Mouse (Mus musculus): ENCODE data around the gene Tmem121b. TPM values are rescaled to one million over a fixed set of nuclear protein-coding genes. Genes with fewer than 3 reads are reported as not detected.

The Tmem121b gene
- polyA plus RNA-seq, 1 experiment from 2014 or later, result 0.07 TPM

DNA sequence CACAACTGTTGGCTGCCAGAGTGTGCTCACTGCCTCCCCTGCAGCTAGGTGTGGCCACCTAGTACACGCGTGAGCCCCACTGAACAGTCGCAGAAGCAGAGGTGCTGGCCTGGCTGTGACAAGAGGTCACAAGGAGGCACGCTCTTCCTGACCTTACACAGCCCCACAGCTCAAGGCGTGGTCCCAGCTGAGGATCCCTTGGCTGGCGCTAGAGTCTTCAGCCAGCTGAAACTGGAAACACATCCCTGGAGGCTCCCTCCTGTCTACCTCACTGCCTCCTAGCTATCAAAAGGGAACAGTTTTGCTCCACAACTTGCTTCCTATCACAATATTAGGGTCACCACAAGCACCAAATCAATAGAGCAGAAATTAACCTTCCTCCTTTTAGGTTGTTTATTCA lies 17.6 kb upstream of the Tmem121b start:
- ATAC-seq (ENCODE audit: insufficient number of reproducible peaks, insufficient read depth, low FRiP score, low read depth), result no peak
- Histone ChIP-seq H3K4me2 (ENCODE audit: low read length) (no peak overlapping the region), H3K27me3 (ENCODE audit: control insufficient read depth, insufficient read depth, low read length) (no peaks in the 10 kb centered on the region), H3K9ac (ENCODE audit: low read length) (no peak overlapping the region), H3K4me1 (ENCODE audit: control insufficient read depth in 2 of 2, insufficient read depth in 2 of 2, low read length in 2 of 2) (no peaks in the 10 kb centered on the region), H3K9me3 (ENCODE audit: control insufficient read depth, low read length) (no peaks in the 10 kb centered on the region), H3K4me3 (ENCODE audit: control insufficient read depth in 1 of 2, insufficient read depth in 1 of 2, low read depth in 1 of 2, low read length in 2 of 2) (no peak overlapping the region), H3K36me3 (ENCODE audit: control insufficient read depth, insufficient read depth, low read length) (peaks cover 49% of the 10 kb centered on the region), H3K27ac (replicated peaks in 1 of 2; ENCODE audit: control insufficient read depth in 1 of 2, insufficient read depth in 1 of 2, low read depth in 2 of 2, low read length in 2 of 2) (no peak overlapping the region)
- WGBS, result 86% methylated on average over 6 of the region's 6 CpGs

DNA sequence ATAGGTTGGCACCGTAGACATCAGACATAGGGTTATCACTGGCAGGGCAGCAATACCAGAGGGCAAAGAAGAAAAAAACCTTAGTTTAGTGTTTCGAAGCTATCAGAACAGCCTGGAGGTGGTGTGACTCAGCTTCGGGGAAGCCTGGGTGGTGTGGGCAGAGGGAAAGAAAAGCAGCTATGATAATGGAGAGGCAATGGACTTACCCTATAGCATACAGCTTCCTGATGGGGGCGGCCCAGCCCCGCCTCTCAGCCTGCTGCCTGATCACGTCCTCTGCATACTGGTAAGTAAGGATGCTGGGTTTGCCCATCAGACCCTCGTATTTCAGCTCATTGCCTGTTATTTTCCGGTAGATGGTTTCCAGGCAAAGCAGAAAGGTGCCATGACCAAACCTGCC lies 16.8 kb upstream of the Tmem121b start:
- Histone ChIP-seq H3K9me3 (ENCODE audit: control insufficient read depth, low read length) (no peaks in the 10 kb centered on the region), H3K27ac (replicated peaks in 1 of 2; ENCODE audit: control insufficient read depth in 1 of 2, insufficient read depth in 1 of 2, low read depth in 2 of 2, low read length in 2 of 2) (no peak overlapping the region), H3K4me2 (ENCODE audit: low read length) (no peak overlapping the region), H3K4me1 (ENCODE audit: control insufficient read depth in 2 of 2, insufficient read depth in 2 of 2, low read length in 2 of 2) (no peaks in the 10 kb centered on the region), H3K9ac (ENCODE audit: low read length) (no peak overlapping the region), H3K27me3 (ENCODE audit: control insufficient read depth, insufficient read depth, low read length) (no peaks in the 10 kb centered on the region), H3K4me3 (ENCODE audit: control insufficient read depth in 1 of 2, insufficient read depth in 1 of 2, low read depth in 1 of 2, low read length in 2 of 2) (no peak overlapping the region), H3K36me3 (ENCODE audit: control insufficient read depth, insufficient read depth, low read length) (peaks cover 45% of the 10 kb centered on the region)
- WGBS, result 88% methylated on average over 8 of the region's 8 CpGs
- ATAC-seq (ENCODE audit: insufficient number of reproducible peaks, insufficient read depth, low FRiP score, low read depth), result no peak

DNA sequence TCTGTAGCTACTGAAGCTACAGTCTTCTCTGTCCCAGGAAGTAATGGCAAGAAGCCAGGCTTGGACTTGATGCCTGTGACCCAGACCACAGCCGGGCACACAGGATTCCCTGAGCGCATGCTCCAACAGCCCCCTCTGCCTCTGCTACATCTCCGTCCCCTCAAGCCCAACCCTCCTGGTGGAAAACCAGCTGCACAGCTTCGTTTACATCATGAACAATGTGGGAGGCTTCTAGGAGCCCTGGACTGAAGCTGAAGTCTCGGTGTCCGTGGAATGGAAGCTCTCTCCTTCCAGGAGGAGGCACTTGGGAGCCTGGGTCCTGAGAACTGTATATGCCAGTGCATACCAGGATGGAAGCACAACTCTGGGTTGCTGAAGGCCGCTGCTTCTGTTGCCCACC lies 16.4 kb upstream of the Tmem121b start:
- no peaks in the 10 kb centered on the region for H3K9me3 ChIP-seq (ENCODE audit: control insufficient read depth, low read length)
- WGBS, result 90% methylated on average over 7 of the region's 7 CpGs
- H3K27me3 ChIP-seq (ENCODE audit: control insufficient read depth, insufficient read depth, low read length), result no peaks in the 10 kb centered on the region
- no peak overlapping the region for H3K4me3 ChIP-seq (ENCODE audit: control insufficient read depth in 1 of 2, insufficient read depth in 1 of 2, low read depth in 1 of 2, low read length in 2 of 2)
- H3K9ac ChIP-seq (ENCODE audit: low read length), result no peak overlapping the region
- ATAC-seq (ENCODE audit: insufficient number of reproducible peaks, insufficient read depth, low FRiP score, low read depth), result no peak
- H3K36me3 ChIP-seq (ENCODE audit: control insufficient read depth, insufficient read depth, low read length), result peaks cover 45% of the 10 kb centered on the region
- no peak overlapping the region for H3K27ac ChIP-seq (replicated peaks in 1 of 2; ENCODE audit: control insufficient read depth in 1 of 2, insufficient read depth in 1 of 2, low read depth in 2 of 2, low read length in 2 of 2)
- H3K4me2 ChIP-seq (ENCODE audit: low read length), result no peak overlapping the region
- no peaks in the 10 kb centered on the region for H3K4me1 ChIP-seq (ENCODE audit: control insufficient read depth in 2 of 2, insufficient read depth in 2 of 2, low read length in 2 of 2)

DNA sequence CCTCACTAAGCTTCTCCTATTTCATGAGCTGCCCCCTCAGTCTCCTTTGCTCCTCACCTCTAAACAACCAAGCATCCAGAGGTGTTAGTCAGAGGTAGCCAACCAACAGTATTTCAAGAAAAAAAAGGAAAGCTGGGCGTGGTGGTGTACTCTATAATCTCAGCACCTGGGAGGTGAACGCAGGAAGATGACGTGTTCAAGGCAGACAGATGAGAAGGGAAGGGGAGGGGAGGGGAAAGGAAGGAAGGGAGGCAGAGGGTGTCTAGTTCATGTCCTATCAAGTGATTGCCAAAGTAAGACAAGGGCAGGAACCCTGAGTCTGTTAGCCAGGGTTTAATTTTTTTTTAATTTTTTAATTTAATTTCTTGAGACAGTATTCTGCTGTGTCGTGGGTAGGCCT lies 15.0 kb upstream of the Tmem121b start:
- Histone ChIP-seq H3K27ac (replicated peaks in 1 of 2; ENCODE audit: control insufficient read depth in 1 of 2, insufficient read depth in 1 of 2, low read depth in 2 of 2, low read length in 2 of 2) (no peak overlapping the region), H3K4me3 (ENCODE audit: control insufficient read depth in 1 of 2, insufficient read depth in 1 of 2, low read depth in 1 of 2, low read length in 2 of 2) (no peak overlapping the region), H3K36me3 (ENCODE audit: control insufficient read depth, insufficient read depth, low read length) (peaks cover 43% of the 10 kb centered on the region), H3K4me1 (ENCODE audit: control insufficient read depth in 2 of 2, insufficient read depth in 2 of 2, low read length in 2 of 2) (no peaks in the 10 kb centered on the region), H3K9ac (ENCODE audit: low read length) (no peak overlapping the region), H3K9me3 (ENCODE audit: control insufficient read depth, low read length) (no peaks in the 10 kb centered on the region), H3K4me2 (ENCODE audit: low read length) (no peak overlapping the region), H3K27me3 (ENCODE audit: control insufficient read depth, insufficient read depth, low read length) (no peaks in the 10 kb centered on the region)
- no peak for ATAC-seq (ENCODE audit: insufficient number of reproducible peaks, insufficient read depth, low FRiP score, low read depth)
- 77% methylated on average over 4 of the region's 4 CpGs for WGBS

DNA sequence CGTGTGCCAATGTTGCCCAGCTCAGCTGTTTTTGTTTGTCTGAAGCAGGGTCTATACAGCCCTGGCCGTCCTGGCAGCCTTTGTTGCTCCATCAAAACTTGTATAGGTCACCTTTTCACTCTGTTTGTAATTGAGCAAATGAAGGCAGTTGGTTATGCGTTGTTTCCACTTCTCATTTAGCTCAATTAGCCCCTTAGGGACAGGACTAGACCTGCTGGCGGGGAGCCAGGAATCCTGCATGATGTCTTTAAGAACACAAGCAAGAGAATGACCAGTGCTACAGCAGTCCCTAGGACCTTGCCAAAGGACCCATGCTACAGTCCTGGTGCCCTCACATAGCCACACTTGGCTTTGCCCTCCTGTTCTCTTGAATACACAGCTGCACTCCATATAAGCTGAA lies 11.9 kb upstream of the Tmem121b start:
- H3K9ac ChIP-seq (ENCODE audit: low read length), result no peak overlapping the region
- no peak overlapping the region for H3K4me2 ChIP-seq (ENCODE audit: low read length)
- no peak overlapping the region for H3K4me3 ChIP-seq (ENCODE audit: control insufficient read depth in 1 of 2, insufficient read depth in 1 of 2, low read depth in 1 of 2, low read length in 2 of 2)
- no peaks in the 10 kb centered on the region for H3K4me1 ChIP-seq (ENCODE audit: control insufficient read depth in 2 of 2, insufficient read depth in 2 of 2, low read length in 2 of 2)
- 77% methylated on average over 4 of the region's 4 CpGs for WGBS
- H3K9me3 ChIP-seq (ENCODE audit: control insufficient read depth, low read length), result peaks cover 2% of the 10 kb centered on the region; the same call in 1 of the 2 replicates
- no peak overlapping the region for H3K27ac ChIP-seq (replicated peaks in 1 of 2; ENCODE audit: control insufficient read depth in 1 of 2, insufficient read depth in 1 of 2, low read depth in 2 of 2, low read length in 2 of 2)
- peaks cover 21% of the 10 kb centered on the region for H3K36me3 ChIP-seq (ENCODE audit: control insufficient read depth, insufficient read depth, low read length)
- no peak for ATAC-seq (ENCODE audit: insufficient number of reproducible peaks, insufficient read depth, low FRiP score, low read depth)
- H3K27me3 ChIP-seq (ENCODE audit: control insufficient read depth, insufficient read depth, low read length), result no peaks in the 10 kb centered on the region

DNA sequence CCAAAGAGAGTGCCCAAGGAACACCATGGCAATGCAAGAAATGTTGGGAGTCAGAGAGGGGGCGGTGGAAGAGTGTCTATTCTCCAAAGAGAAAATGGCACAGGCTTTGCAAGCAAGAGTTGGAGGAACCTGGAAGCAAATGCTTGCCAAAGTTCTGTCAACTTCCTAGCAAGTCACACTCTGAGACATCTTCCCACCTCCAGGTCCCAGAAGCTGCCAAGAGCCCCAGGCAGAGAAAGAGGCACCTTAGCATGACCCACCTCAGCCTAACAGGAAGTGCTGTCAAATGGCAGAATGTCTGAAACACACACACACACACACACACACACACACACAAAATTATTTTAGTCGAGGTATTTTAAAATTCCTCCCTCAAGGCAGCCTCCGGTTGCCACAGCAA lies 10.4 kb upstream of the Tmem121b start:
- Histone ChIP-seq H3K36me3 (ENCODE audit: control insufficient read depth, insufficient read depth, low read length) (peaks cover 8% of the 10 kb centered on the region), H3K4me2 (ENCODE audit: low read length) (no peak overlapping the region), H3K4me3 (ENCODE audit: control insufficient read depth in 1 of 2, insufficient read depth in 1 of 2, low read depth in 1 of 2, low read length in 2 of 2) (no peak overlapping the region), H3K27ac (replicated peaks in 1 of 2; ENCODE audit: control insufficient read depth in 1 of 2, insufficient read depth in 1 of 2, low read depth in 2 of 2, low read length in 2 of 2) (no peak overlapping the region), H3K4me1 (ENCODE audit: control insufficient read depth in 2 of 2, insufficient read depth in 2 of 2, low read length in 2 of 2) (no peaks in the 10 kb centered on the region), H3K27me3 (ENCODE audit: control insufficient read depth, insufficient read depth, low read length) (no peaks in the 10 kb centered on the region), H3K9ac (ENCODE audit: low read length) (no peak overlapping the region), H3K9me3 (ENCODE audit: control insufficient read depth, low read length) (peaks cover 6% of the 10 kb centered on the region; the same call in 1 of the 2 replicates)
- no peak for ATAC-seq (ENCODE audit: insufficient number of reproducible peaks, insufficient read depth, low FRiP score, low read depth)
- WGBS, result 69% methylated on average over 3 of the region's 3 CpGs

DNA sequence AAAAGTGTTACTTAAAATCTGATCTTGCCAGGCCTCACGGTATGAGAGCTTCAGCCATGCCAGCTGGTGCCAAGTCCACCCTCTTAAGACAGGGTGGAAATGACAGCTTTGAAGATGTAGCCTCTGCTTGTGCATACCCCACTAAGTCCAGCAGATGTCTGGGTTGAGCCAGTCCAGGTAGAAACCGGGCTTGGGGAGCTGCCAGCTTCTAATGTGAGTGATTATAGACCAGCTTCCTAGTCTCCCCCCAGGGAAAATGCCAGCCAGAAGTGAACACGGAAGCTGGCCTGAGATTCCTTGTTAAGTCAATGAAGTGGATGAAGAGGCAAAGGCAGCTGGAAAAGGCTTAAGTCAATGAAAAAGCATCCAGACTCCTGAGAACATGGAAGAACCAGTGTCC lies 2.9 kb upstream of the Tmem121b start:
- ATAC-seq (ENCODE audit: insufficient number of reproducible peaks, insufficient read depth, low FRiP score, low read depth), result no peak
- Histone ChIP-seq H3K4me3 (ENCODE audit: control insufficient read depth in 1 of 2, insufficient read depth in 1 of 2, low read depth in 1 of 2, low read length in 2 of 2) (no peak overlapping the region), H3K27me3 (ENCODE audit: control insufficient read depth, insufficient read depth, low read length) (peaks cover 29% of the 10 kb centered on the region), H3K27ac (replicated peaks in 1 of 2; ENCODE audit: control insufficient read depth in 1 of 2, insufficient read depth in 1 of 2, low read depth in 2 of 2, low read length in 2 of 2) (no peak overlapping the region), H3K9ac (ENCODE audit: low read length) (no peak overlapping the region), H3K9me3 (ENCODE audit: control insufficient read depth, low read length) (peaks cover 6% of the 10 kb centered on the region; the same call in 1 of the 2 replicates), H3K4me1 (ENCODE audit: control insufficient read depth in 2 of 2, insufficient read depth in 2 of 2, low read length in 2 of 2) (peaks cover 5 to 22% of the 10 kb centered on the region in 2 experiments), H3K4me2 (ENCODE audit: low read length) (no peak overlapping the region), H3K36me3 (ENCODE audit: control insufficient read depth, insufficient read depth, low read length) (no peaks in the 10 kb centered on the region)
- 57% methylated on average over 3 of the region's 3 CpGs for WGBS
